Mouse (Mus musculus): ENCODE data around the gene Ap3m1.

Ap3m1 gene

DNA sequence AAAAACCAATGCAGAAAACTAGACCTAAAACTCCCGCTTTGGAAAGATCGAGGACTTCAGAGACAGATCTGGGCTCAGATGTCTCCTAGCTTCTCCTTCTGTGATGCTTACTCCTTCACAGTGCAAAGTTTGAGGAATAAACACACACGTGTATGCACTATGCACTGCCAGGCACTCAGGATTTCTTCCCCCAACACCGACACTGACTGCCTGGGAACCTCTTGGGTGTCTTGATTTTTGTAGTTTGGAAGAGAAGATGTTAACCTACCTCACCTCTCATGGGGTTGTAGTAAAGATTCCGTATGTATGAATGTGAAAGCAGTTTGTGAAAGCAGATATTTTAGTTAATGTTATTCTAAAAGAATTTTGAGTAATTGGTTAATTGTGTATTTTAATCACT, 34.4 kb downstream of the Ap3m1 start:
- no peak for ATAC-seq (ENCODE audit: low TSS enrichment)

DNA sequence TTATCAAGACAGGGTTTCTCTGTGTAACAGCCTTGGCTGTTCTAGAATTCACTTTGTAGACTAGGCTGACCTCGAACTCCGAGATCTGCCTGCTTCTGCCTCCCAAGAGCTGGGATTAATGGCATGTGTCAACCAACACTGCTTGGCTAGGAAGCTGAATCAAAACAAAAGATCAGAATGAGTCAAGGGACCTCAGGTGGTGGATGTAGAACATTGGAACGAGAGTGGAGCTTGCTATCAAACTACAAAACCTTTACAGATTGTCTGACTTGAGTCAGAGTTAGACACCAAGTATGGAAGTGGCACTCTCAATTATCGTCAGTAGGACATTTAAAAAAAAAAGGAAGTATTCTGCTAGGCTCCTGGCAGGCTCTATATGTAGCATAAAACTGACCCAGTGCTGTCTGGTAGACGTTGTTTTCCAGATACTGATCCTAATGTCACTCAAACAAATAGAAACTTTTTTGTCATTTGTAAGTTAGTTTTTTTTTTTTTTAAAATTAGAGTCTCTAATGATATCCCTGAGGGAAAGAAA, 38.4 kb downstream of the Ap3m1 start:
- ATAC-seq (ENCODE audit: low TSS enrichment) = no peak

DNA sequence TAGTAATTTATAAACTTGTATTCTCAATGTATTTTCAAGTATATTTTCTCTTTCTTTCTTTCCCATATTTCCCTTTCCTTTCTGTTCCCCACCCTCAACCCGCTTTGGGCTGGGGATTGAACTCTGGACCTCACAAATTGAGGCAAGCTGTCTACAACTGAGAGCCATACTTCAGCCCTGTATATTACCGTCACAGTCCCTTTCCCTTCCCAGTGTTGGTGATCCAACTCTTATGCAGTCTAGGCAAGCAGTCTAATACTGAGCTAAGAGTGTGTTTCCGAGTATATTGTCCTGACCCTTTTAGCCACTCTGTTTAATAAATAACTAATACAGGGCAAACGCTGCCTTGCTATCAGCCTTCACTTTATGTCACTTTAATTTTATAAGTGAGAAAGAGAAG, 52.7 kb downstream of the Ap3m1 start:
- no peak for ATAC-seq (ENCODE audit: low TSS enrichment)

DNA sequence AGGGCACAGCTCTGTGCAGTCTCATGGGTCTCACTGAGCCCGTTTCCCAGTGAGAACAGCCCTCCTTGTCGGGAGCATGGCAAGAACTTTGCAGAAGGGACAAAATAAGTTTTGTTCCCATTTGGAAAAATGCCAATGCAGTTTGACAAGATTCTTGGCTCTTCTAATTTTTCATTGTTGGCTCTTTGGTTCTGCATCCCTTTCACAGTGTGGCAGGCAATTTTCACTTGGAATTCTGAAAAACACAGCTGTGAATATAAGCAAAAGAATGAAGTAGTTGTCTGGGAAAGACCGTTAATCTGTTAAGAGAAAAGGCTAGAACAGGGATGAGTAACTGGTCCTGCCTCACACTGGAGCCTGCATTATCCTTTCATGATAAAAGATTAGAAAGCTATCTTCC, 54.8 kb downstream of the Ap3m1 start:
- ATAC-seq (ENCODE audit: low TSS enrichment) = no peak

DNA sequence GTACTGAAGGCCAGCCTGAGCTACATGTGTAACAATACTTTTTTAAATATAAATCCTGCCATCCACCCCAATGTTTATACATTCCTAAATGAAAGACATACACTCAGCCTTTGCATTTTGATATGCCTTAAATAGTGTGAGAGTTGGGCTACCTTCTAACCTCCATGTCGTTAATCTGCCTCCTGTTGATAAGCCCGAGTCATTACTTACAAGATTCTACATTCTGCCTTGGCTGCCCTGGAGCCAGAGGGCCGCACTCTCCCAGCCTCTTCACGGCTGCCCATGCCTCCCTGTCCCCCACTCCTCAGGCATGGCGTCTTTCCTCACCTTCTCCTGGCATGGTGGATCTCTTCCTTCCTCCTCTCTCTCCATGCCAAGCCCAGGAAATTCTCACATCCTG, 55.9 kb downstream of the Ap3m1 start:
- ATAC-seq (ENCODE audit: low TSS enrichment) = no peak

DNA sequence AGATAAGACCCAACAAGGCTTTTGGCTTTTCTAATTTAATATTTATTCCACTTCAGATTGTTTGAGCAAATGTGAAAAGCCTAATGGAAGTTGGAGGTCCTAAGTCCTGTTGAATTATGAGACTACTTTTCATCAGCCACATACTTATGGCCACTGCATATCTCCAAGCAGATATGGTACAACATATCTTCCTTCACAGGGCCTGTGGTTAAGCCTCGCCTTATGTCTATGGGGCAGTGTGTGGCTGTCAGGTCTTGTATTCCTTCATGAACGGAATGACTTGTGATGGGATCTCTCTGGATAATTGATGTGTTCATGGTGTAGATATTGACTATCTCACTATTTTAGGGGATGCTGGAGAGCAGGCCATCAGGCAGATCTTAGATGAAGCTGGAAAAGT, 56.8 kb downstream of the Ap3m1 start:
- ATAC-seq (ENCODE audit: low TSS enrichment) = no peak

DNA sequence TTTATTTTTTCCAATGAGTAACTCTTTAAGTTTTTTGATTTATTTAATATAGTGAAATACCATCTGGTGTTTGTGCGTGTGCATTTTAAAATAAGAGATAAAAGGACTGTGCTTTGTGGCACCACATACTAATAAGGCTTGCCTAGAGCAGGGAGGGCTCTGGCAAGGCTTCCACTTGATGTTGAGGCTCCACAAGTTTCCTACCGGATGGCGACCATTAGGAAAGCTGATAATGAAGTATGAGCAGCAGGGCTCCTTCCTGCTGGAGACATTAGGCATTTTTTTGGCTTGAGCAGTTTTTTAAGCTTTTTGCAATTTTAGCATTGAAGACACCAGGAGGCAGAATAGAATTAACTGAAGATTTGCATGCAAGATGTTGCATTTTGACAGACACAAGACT, 57.8 kb downstream of the Ap3m1 start:
- no peak for ATAC-seq (ENCODE audit: low TSS enrichment)

DNA sequence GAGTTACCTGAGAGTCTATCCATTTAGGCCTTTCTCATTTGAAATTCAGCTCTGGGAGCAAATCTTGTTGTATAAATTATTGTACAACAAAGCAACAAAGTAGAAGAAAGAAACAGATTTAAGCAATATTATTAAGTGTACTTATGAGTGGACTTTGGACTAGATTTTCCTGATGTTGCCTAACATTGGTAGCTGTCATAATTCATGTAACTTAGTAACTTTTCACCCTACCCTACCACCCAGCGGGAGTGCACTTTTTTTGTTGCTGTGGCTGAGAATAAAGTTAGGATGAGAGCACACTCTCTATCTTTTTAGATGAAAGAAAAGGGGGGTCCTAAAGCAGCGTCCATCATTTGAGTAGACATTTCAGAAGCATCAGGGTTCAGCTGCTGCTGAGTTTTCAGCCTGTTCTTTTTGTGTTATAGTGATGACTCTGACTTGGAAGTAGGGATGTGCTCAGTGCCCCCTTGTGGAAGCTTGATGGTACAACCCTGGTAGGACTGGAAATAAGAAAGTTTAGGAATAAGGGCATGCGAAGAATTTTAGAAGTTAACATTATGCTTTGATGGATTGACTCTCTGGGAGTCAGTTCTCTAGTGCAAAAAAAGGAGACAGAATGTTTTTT, 59.1 kb downstream of the Ap3m1 start:
- ATAC-seq (ENCODE audit: low TSS enrichment) = peak; percentile 87

DNA sequence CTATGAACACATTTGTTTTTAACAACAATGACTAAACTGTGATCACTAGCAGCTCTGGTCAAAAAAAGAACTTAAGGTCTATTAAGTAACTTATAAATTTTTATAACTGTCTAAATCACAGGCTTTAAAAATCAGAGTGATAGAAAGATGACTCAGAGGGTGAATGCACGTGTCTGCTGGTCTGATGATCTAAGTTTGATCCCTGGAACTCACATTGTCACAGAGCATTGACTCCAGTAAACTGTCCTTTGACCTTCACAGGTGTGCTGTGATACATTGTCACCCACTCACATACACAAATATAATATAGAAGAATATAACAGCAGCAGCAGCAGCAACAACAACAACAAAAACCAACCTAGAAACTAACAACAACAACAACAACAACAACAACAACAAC, 60.8 kb downstream of the Ap3m1 start:
- ATAC-seq (ENCODE audit: low TSS enrichment) = no peak

DNA sequence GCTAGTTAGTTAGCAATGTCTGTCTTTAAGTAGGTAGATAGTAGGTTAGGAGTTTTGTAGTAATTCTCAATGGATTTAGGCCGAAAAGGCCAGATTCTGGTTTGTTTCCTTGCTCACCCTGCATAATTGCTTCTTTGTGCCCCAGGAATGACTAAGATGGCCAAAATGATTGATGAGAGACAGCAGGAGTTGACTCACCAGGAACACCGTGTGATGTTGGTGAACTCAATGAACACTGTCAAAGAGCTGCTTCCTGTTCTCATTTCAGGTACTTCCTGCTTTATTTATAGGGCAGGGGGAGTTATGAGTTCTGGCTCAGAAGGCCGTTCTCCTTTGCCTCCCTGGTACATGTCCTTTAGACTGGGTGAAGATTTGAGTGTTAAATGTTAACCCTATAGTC, 66.8 kb downstream of the Ap3m1 start:
- no peak for ATAC-seq (ENCODE audit: low TSS enrichment)

DNA sequence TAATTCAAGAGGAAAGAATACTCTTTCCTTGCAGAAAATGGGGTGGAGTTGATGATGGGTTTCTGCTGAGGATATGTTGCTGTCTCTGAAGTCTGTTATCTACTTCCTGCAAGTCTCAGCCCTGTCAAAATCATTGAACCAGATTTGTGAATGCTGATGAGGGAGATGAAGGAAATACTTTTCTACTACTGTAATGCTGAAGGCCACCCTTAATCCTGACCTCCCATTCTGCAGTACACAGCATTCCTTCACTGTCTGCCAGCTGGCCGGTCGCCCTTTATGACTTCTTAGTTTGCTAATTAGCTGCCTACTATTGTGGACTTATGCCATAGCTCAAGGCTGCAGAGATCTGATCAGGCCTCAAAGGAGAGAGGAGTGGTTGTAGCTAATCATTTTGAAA, 68.5 kb downstream of the Ap3m1 start:
- no peak for ATAC-seq (ENCODE audit: low TSS enrichment)
